Mouse (Mus musculus) embryonic stem cell, embryonic (primary cell): ENCODE measurements around the gene Ssc5d.

Experiments used
- CTCF ChIA-PET, 4 experiments: fragments of 300-600 bp in 2 of 4; fragments of 350-600 bp in 2 of 4; sonication (Branson Sonifier 250); formaldehyde crosslinking; loops; one replicate each; lab custom pipeline; 2022; ENCODE audit warnings: inconsistent platforms in 2 of 4; lab: Charles Lee
- POLR2A ChIA-PET, 4 experiments: fragments of 300-600 bp in 2 of 4; fragments of 350-600 bp in 2 of 4; sonication (Branson Sonifier 250); formaldehyde crosslinking; loops; one replicate each; lab custom pipeline; 2022; ENCODE audit warnings: antibody characterized with exemption in 4 of 4, inconsistent platforms in 1 of 4; lab: Charles Lee

The Ssc5d gene

DNA sequence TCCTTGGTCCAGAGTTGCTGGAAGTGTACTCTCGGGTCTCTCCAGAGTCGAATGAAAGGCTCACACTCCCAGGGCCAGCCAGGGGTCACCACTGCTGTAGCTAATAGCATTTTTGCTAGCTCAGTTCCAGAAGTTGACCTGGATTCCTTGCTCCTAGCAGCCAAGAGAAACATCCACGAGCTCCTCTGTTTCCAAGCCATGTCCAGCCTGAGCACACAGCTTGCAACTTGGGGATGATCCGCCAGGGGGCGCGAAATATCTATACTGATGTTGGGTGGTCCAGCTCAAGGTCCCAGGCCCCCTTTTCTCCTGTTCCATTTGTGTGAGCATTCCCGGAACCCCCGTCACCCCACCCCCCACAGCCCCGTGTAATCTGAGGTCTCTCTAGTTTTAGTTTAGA lies 14.0 kb upstream of the Ssc5d start:
- ChIA-PET POLR2A (interaction anchor here (0.5 to 8.8 kb wide), 122 partner anchors 9 to 1524 kb away, joined by 3 to 130 read pairs (median 5); partner anchors contain the start of genes Cox6b2 (in 4 of the 4), Hspbp1 (in 4 of the 4), Isoc2a (in 3 of the 4) and Nat14 (in 3 of the 4)), CTCF (interaction anchor here (0.6 to 3.0 kb wide), 60 partner anchors 9 to 380 kb away, joined by 3 to 63 read pairs (median 5); partner anchors contain the start of genes Nat14 (in 2 of the 4), Sbk2 (in 2 of the 4), Cox6b2 (in 1 of the 4) and Dnaaf3 (in 1 of the 4))

DNA sequence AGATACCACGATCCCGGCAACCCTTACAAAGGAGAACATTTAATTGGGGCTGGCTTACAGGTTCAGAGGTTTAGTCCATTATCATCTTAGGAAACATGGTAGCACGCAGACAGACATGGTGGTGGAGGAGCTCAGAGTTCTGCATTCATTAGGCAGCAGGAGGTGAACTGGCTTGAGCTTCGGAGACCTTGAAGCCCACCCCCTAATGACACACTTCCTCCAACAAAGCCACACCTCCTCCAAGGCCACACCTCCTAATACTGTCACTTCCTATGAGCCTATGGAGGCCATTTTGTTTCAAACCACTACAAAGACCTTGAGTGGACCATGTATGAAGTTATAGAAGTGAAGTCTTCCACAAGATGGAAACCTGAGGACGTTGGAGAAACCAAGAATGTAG lies 13.3 kb upstream of the Ssc5d start:
- POLR2A ChIA-PET, result interaction anchor here (0.5 to 8.8 kb wide), 109 partner anchors 8 to 1523 kb away, joined by 3 to 130 read pairs (median 6); partner anchors contain the start of genes Cox6b2 (in 4 of the 4), Hspbp1 (in 3 of the 4), Isoc2a (in 3 of the 4) and Nat14 (in 3 of the 4)
- CTCF ChIA-PET, result interaction anchor here (0.6 to 3.0 kb wide), 47 partner anchors 9 to 1745 kb away, joined by 3 to 63 read pairs (median 6); partner anchors contain the start of genes Isoc2a (in 2 of the 4), Ssc5d (in 2 of the 4), Cox6b2 (in 1 of the 4) and Dnaaf3 (in 1 of the 4)

DNA sequence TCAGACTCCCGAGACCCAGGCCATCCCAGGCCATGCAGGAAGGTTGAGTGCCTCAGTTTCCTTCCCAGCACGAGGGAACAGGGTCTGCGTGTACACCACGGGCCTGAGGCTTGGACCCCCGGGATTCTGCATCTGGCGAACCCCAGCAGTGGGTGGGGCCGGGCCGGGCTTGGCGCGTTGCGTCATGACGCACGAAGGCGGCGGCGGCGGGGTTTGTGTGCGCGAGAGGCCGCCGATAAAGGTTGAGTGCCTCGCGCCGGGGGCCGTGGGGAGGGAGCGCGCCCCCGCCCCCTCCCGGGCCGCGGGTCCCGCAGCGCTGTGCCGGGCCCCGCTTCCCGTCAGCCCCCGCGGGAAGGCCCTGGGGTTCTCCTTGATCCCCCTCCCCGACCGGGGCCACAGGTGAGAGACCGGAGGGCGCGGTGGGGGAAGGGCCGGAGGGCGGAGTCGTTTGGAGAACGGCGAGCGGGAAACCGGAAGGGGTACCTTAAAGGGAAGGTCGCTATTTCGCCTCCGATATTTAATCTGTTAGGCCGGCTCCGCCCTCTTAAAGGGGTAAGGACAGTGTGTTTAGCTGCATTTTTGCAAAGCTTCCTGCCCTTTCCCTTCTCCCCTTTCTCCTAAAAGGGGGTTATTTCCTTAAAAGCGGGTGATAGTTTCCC lies 10.4 kb upstream of the Ssc5d start, which contains the start of gene Zfp628:
Gene Zfp628, plus strand, starts transcription at position 211 of the 659 bp plus-strand sequence.
- ChIA-PET CTCF (interaction anchor here in 3 of 4 experiments (0.7 to 1.7 kb wide), 7 partner anchors 14 to 188 kb away, joined by 3 to 6 read pairs (median 3); no protein-coding TSS in a partner anchor), POLR2A (interaction anchor here (0.5 to 15.6 kb wide), 71 partner anchors 8 to 1222 kb away, joined by 3 to 130 read pairs (median 4); partner anchors contain the start of genes Cox6b2 (in 3 of the 4), Fiz1 (in 3 of the 4), Gm44973 (in 3 of the 4) and Shisa7 (in 3 of the 4))

DNA sequence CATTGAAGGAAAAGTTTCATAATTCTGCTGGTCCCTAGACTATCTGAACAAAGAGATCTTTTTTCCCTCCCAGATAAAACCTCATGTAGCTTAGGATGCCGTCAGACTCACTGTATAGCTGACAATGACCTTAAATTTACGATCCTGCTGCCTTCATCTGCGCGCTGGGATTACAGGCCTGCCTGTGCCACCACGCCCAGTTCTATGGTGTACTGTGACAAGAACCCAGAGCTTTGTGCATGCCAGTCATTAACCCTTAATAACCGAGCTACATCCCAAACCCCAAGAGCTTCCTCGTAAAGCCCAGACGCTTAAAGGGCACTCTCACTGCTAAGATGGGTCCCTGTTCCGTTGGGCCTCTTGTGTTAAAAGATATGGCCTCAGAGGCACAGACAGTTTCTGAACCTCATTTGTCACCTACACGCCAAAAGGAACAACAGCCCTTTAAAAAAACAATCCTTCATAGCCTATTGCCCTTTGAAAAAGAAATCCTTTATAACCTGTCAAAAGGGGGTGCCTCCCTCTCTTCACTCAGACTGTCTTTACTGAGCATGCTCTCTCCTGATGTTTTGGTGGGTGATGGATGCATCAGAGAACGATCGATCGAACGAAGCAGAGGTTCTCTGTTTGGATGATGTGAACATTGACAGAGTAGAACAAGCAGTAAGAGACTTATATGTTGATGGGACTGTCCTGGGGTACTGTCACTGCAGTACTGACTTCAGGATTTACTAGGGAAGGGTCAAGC lies 9.7 kb upstream of the Ssc5d start:
- ChIA-PET POLR2A (interaction anchor here (0.5 to 15.6 kb wide), 59 partner anchors 8 to 1223 kb away, joined by 3 to 130 read pairs (median 5); partner anchors contain the start of genes Fiz1 (in 3 of the 4), Gm44973 (in 3 of the 4), Shisa7 (in 3 of the 4) and Ube2s (in 3 of the 4)), CTCF (interaction anchor here in 3 of 4 experiments (0.7 to 1.7 kb wide), 6 partner anchors 15 to 25 kb away, joined by 3 to 6 read pairs (median 4); no protein-coding TSS in a partner anchor)

GRCm38 (mm10) chr7:4917494-4917893 lies 8.1 kb upstream of the Ssc5d start:
- CTCF ChIA-PET, result interaction anchor here in 1 of 4 experiments (0.6 kb wide), 1 partner anchor 17 kb away, joined by 3 read pairs; no protein-coding TSS in a partner anchor
- POLR2A ChIA-PET, result interaction anchor here in 3 of 4 experiments (0.8 to 15.6 kb wide), 6 partner anchors 9 to 165 kb away, joined by 3 to 118 read pairs (median 3); partner anchors contain the start of genes Cox6b2 (in 1 of the 3), Rpl28 (in 1 of the 3) and Ube2s (in 1 of the 3)

GRCm38 (mm10) chr7:4918681-4919080 lies 6.9 kb upstream of the Ssc5d start:
- POLR2A ChIA-PET, result interaction anchor here in 3 of 4 experiments (0.6 to 15.6 kb wide), 15 partner anchors 8 to 1273 kb away, joined by 3 to 118 read pairs (median 5); partner anchors contain the start of genes Fiz1 (in 2 of the 3), Ube2s (in 2 of the 3), Zfp524 (in 2 of the 3) and Gm44973 (in 1 of the 3)
- CTCF ChIA-PET, result interaction anchor here (0.6 to 1.7 kb wide), 4 partner anchors 16 to 22 kb away, joined by 3 to 4 read pairs (median 3); no protein-coding TSS in a partner anchor

DNA sequence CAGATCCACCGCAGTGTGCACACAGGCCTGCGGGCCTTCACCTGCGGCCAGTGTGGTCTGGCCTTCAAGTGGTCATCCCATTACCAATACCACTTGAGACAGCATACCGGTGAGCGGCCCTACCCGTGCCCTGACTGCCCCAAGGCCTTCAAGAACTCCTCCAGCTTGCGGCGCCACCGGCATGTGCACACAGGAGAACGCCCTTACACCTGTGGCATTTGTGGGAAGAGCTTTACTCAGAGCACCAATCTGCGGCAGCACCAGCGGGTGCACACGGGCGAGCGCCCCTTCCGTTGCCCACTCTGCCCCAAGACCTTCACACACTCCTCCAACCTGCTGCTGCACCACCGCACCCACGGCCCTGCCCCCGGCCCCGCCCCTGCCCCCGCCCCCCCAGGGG lies 6.5 kb upstream of the Ssc5d start:
- ChIA-PET POLR2A (interaction anchor here (0.6 to 15.6 kb wide), 27 partner anchors 8 to 1338 kb away, joined by 3 to 118 read pairs (median 4); partner anchors contain the start of genes Rpl28 (in 2 of the 4), Tmem238 (in 2 of the 4), Ube2s (in 2 of the 4) and Cox6b2 (in 1 of the 4)), CTCF (interaction anchor here (0.6 to 1.7 kb wide), 8 partner anchors 14 to 411 kb away, joined by 3 to 6 read pairs (median 3); no protein-coding TSS in a partner anchor)

GRCm38 (mm10) chr7:4919971-4920370 lies 5.6 kb upstream of the Ssc5d start:
- ChIA-PET CTCF (interaction anchor here in 2 of 4 experiments (0.6 to 4.6 kb wide), 10 partner anchors 8 to 412 kb away, joined by 3 to 43 read pairs (median 4); partner anchors contain the start of gene Ube2s (in 1 of the 2)), POLR2A (interaction anchor here (0.6 to 15.6 kb wide), 32 partner anchors 8 to 1339 kb away, joined by 3 to 118 read pairs (median 5); partner anchors contain the start of genes Ube2s (in 4 of the 4), Rpl28 (in 3 of the 4), Cox6b2 (in 2 of the 4) and Hspbp1 (in 2 of the 4))

- CTCF ChIA-PET, result interaction anchor here in 3 of 4 experiments (0.5 to 4.6 kb wide), 6 partner anchors 9 to 189 kb away, joined by 3 to 43 read pairs (median 4); partner anchors contain the start of gene Ube2s (in 1 of the 3)
Observed at GRCm38 (mm10) chr7:4920496-4920895, 5.1 kb upstream of the Ssc5d start.

GRCm38 (mm10) chr7:4920976-4921823 lies 4.4 kb upstream of the Ssc5d start:
- POLR2A ChIA-PET, result interaction anchor here in 3 of 4 experiments (0.6 to 15.6 kb wide), 40 partner anchors 9 to 379 kb away, joined by 3 to 118 read pairs (median 5); partner anchors contain the start of genes Ube2s (in 3 of the 3), Cox6b2 (in 2 of the 3), Gm44973 (in 2 of the 3) and Hspbp1 (in 2 of the 3)
- CTCF ChIA-PET, result interaction anchor here (0.5 to 4.6 kb wide), 7 partner anchors 9 to 188 kb away, joined by 3 to 43 read pairs (median 5); no protein-coding TSS in a partner anchor

More at GRCm38 (mm10) chr7:4920496-4920895, 5.1 kb upstream of the Ssc5d start:
- POLR2A ChIA-PET, result interaction anchor here (0.6 to 15.6 kb wide), 35 partner anchors 9 to 235 kb away, joined by 3 to 118 read pairs (median 5); partner anchors contain the start of genes Ube2s (in 4 of the 4), Rpl28 (in 3 of the 4), Cox6b2 (in 2 of the 4) and Gm44973 (in 2 of the 4)

GRCm38 (mm10) chr7:4921824-4922482 lies 3.6 kb upstream of the Ssc5d start, which contains the start of gene Nat14:
Gene Nat14, plus strand, starts transcription at chr7:4922028.
- POLR2A ChIA-PET, result interaction anchor here in 3 of 4 experiments (0.6 to 15.6 kb wide), 44 partner anchors 8 to 929 kb away, joined by 3 to 118 read pairs (median 5); partner anchors contain the start of genes Gm44973 (in 3 of the 3), Ube2s (in 3 of the 3), Cox6b2 (in 2 of the 3) and Fiz1 (in 2 of the 3)
- CTCF ChIA-PET, result interaction anchor here (0.5 to 4.6 kb wide), 9 partner anchors 10 to 142 kb away, joined by 3 to 43 read pairs (median 4); no protein-coding TSS in a partner anchor

DNA sequence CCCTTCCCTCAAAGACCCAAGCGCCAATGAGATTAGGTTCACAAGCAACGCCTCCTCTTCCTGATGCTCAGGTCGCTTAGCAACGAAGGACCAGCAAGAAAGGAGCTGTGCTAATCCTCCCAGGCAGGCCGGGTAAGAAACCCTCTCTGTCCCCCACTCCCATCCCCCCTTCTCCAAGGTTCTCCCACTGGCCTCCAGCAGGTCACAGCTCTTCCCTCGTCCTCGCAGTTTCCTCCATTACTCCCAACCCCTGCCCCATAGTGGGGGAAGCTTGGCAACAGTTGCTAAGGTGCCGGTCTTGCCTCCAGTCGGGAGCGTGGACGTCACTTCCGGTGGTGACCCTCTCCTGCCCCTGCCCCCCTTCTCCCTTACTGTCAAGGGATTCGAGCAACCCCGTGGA lies 3.1 kb upstream of the Ssc5d start:
- ChIA-PET POLR2A (interaction anchor here (0.6 to 15.6 kb wide), 49 partner anchors 8 to 929 kb away, joined by 3 to 118 read pairs (median 5); partner anchors contain the start of genes Gm44973 (in 3 of the 4), Ube2s (in 3 of the 4), Cox6b2 (in 2 of the 4) and Fiz1 (in 2 of the 4)), CTCF (interaction anchor here (0.5 to 4.6 kb wide), 11 partner anchors 11 to 142 kb away, joined by 3 to 43 read pairs (median 5); no protein-coding TSS in a partner anchor)

DNA sequence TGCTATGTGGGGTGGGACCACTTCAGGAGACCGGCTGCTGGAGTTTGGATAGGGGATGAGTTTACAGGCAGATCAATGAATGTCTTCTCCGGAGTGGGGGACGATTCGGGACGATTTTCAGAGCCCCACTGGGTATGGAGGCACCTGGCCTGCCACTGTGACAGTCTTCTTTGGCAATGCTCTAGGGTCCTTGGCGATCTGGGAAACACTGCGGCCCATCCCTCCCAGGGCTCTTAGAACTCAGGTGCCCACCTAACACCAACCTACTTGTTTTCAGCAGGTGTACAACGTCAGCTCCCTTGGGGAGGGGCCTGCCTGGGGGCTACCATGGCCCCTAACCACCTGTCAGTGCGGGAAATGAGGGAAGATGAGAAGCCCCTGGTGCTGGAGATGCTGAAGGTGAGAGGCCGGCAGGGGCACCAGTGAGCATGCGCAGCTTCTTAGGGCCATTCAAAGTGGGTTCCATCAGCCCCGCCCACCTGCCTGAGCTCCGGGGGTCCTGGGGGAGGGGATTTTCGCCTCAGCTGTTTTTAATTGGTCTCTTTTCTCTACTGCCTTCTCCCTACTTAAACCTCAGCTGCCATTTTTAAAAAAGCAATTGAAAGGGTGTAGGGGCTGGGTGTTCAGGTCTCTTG lies 2.5 kb upstream of the Ssc5d start:
- ChIA-PET POLR2A (interaction anchor here (0.5 to 15.6 kb wide), 53 partner anchors 7 to 930 kb away, joined by 3 to 118 read pairs (median 5); partner anchors contain the start of genes Ube2s (in 3 of the 4), Zfp628 (in 3 of the 4), Cox6b2 (in 2 of the 4) and Fiz1 (in 2 of the 4)), CTCF (interaction anchor here (0.5 to 4.6 kb wide), 16 partner anchors 10 to 131 kb away, joined by 3 to 43 read pairs (median 4); no protein-coding TSS in a partner anchor)
